Mouse (Mus musculus) ES-E14 (cell line): ENCODE results near the gene Ube2k.

ENCODE experiments used
- ZC3H11A ChIP-seq: IDR thresholded peaks from 2 replicates; pipeline ENCODE4 v1.6.1; 2012; ENCODE audit warnings: low read depth, mild to moderate bottlenecking, inconsistent platforms, low read length, borderline replicate concordance
- ZNF384 ChIP-seq: IDR thresholded peaks from 2 replicates; pipeline ENCODE4 v1.6.1; 2012; ENCODE audit warnings: low read depth, low read length, inconsistent platforms

DNA sequence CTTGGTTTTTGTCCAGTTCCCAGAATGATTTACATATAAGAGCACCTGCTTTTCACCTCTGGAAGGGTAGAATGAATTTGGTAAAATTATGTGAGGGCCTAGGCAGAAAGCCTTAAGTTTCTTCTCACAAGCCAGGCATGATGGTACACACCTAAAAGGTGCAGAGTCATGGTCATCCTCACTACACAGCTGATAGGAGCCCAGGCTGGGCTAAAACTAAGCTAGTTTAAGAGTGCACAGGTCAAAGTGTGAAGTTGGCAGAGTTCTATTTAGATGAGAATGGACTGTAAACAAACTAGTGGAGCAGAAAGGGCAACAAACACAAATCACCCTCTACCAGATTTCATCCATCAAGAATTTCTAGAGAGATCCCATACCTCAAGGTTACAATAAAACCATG is 87.3 kb downstream of the Ube2k start:
- no peak for TF ChIP-seq ZC3H11A
- no peak for TF ChIP-seq ZNF384
